Mouse (Mus musculus): Measurements from ENCODE around the gene Ints12.

DNA sequence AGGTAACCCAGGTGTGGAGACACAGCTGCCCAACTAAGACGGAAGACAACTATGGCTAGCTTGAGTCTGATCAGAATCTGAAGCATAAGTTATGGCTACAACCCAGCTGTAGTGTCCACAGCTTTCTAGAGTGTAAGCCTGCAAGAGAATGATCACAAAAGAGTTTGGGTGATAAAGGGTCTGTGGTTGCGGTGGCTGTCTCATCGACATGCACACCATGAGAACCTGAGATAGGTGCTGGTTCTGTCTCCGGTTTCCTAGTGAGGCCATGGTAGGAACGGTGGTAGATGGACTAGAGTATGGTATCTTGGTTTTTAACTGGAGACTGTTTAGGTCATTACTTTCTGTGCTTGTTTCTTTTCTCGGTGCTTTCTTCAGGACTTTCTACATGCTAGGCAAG, 6.3 kb downstream of the Ints12 start:
- no peak for TF ChIP-seq CTCF (IDR thresholded peaks at IDR 0.05; ENCODE audit: insufficient read depth, low read depth, low read length)
- no peak for TF ChIP-seq POLR2A (IDR thresholded peaks at IDR 0.05; ENCODE audit: insufficient read depth, low read depth, low read length)

Data from olfactory bulb, adult 2 months (tissue).